Mouse (Mus musculus) neural tube, embryonic 11.5 days (tissue): ENCODE results near the gene Hrk. TPM values are rescaled to one million over a fixed set of nuclear protein-coding genes. Genes with fewer than 3 reads are reported as not detected.

Source experiments
- ATAC-seq: fragments of 200-750 bp; cut with Nextera tagmentation; 2 replicates; pipeline ENCODE4 v1.8.0; 2017; ENCODE audit warnings: moderate number of reproducible peaks, mild to moderate bottlenecking, moderate TSS enrichment, moderate library complexity; ENCODE audit not compliant: insufficient read depth, low FRiP score, low TSS enrichment
- DNase-seq: peaks from one replicate; pipeline ENCODE4 v3.0.0-alpha.2; 2015; ENCODE audit warnings: low spot score
- H3K27ac ChIP-seq: fragments of 300-500 bp; sonication (generic); 2 replicates; pipeline ENCODE4 v1.5.1; 2014; ENCODE audit warnings: low read depth, mild to moderate bottlenecking, low read length
- H3K27me3 ChIP-seq: fragments of 300-500 bp; sonication (generic); 2 replicates; pipeline ENCODE4 v1.6.1; 2014; ENCODE audit warnings: mild to moderate bottlenecking, low read length, mixed read lengths; ENCODE audit not compliant: control insufficient read depth, insufficient read depth
- H3K36me3 ChIP-seq: fragments of 300-500 bp; sonication (generic); 2 replicates; pipeline ENCODE4 v1.6.1; 2014; ENCODE audit warnings: mild to moderate bottlenecking, low read length, moderate library complexity, mixed read lengths; ENCODE audit not compliant: control insufficient read depth, insufficient read depth
- H3K4me1 ChIP-seq: fragments of 300-500 bp; sonication (generic); 2 replicates; pipeline ENCODE4 v1.6.1; 2014; ENCODE audit warnings: low read length, mixed read lengths; ENCODE audit not compliant: control insufficient read depth, insufficient read depth
- H3K4me2 ChIP-seq: fragments of 300-500 bp; sonication (generic); 2 replicates; pipeline ENCODE4 v1.6.1; 2014; ENCODE audit warnings: low read depth, mild to moderate bottlenecking, moderate library complexity
- H3K4me3 ChIP-seq: fragments of 300-500 bp; sonication (generic); 2 replicates; pipeline ENCODE4 v1.5.1; 2014; ENCODE audit warnings: low read depth, low read length
- H3K9ac ChIP-seq: fragments of 300-500 bp; sonication (generic); 2 replicates; pipeline ENCODE4 v1.6.1; 2014; ENCODE audit warnings: mild to moderate bottlenecking, low read length
- H3K9me3 ChIP-seq: fragments of 300-500 bp; sonication (generic); 2 replicates; pipeline ENCODE4 v1.6.1; 2016; ENCODE audit warnings: low read length; ENCODE audit not compliant: control insufficient read depth
- WGBS: fragments of 180-500 bp; shearing (Covaris S2); extraction: QIAGEN DNeasy Blood & Tissue Kit; methylation state at CpG from one replicate; pipeline ENCODE4 v1.1.7; 2014; 5-methylcytosine and 5-hydroxymethylcytosine counted together
- polyA plus RNA-seq: library from polyadenylated mRNA; unstranded; fragments of >200 nt; fragmentation: Nextera tagmentation; extraction: Ambion mirVana; gene quantifications from 2 replicates; pipeline ENCODE4 v1.2.1, GENCODE M21; 2014

Gene Hrk
- polyA plus RNA-seq, 1 experiment from 2014 or later: 1.0 TPM

- Histone ChIP-seq H3K4me2 (peak overlapping the region; percentile 38), H3K36me3 (no peaks in the 10 kb centered on the region), H3K27ac (no peak overlapping the region), H3K9ac (no peak overlapping the region; the same call in 1 of the 2 replicates), H3K27me3 (no peaks in the 10 kb centered on the region), H3K4me1 (peaks cover 11% of the 10 kb centered on the region; the same call in 1 of the 2 replicates), H3K4me3 (peak overlapping the region; percentile 20), H3K9me3 (no peaks in the 10 kb centered on the region)
- 32% methylated on average over 5 of the region's 5 CpGs for WGBS
- DNase-seq (no peak), ATAC-seq (no peak)
These were observed 49.6 kb downstream of the Hrk start for GRCm38 (mm10) chr5:118214012-118214411.

- Histone ChIP-seq H3K4me2 (peak overlapping the region; percentile 38), H3K36me3 (no peaks in the 10 kb centered on the region), H3K27ac (no peak overlapping the region), H3K27me3 (no peaks in the 10 kb centered on the region), H3K4me1 (peaks cover 11% of the 10 kb centered on the region; the same call in 1 of the 2 replicates), H3K9ac (peak overlapping the region; percentile 37), H3K9me3 (no peaks in the 10 kb centered on the region), H3K4me3 (peak overlapping the region; percentile 20)
- DNase-seq: peak; percentile 77
- WGBS: 9% methylated on average over 24 of the region's 24 CpGs
- ATAC-seq: peak; percentile 81; the same call in 1 of the 2 replicates
These were observed 50.1 kb downstream of the Hrk start for GRCm38 (mm10) chr5:118214418-118215154.

GRCm38 (mm10) chr5:118217410-118217809 is 53.0 kb downstream of the Hrk start:
- Histone ChIP-seq H3K4me1 (peaks cover 11% of the 10 kb centered on the region; the same call in 1 of the 2 replicates), H3K4me3 (no peak overlapping the region), H3K27ac (no peak overlapping the region), H3K36me3 (no peaks in the 10 kb centered on the region), H3K27me3 (no peaks in the 10 kb centered on the region), H3K9me3 (no peaks in the 10 kb centered on the region), H3K9ac (no peak overlapping the region), H3K4me2 (no peak overlapping the region)
- ATAC-seq (no peak), DNase-seq (no peak)
- 65% methylated on average over 6 of the region's 6 CpGs for WGBS

GRCm38 (mm10) chr5:118223142-118223757 is 58.8 kb downstream of the Hrk start:
- no peak for ATAC-seq
- Histone ChIP-seq H3K4me1 (no peaks in the 10 kb centered on the region), H3K9me3 (no peaks in the 10 kb centered on the region), H3K9ac (no peak overlapping the region), H3K27ac (no peak overlapping the region), H3K36me3 (no peaks in the 10 kb centered on the region; the same call in 1 of the 2 replicates), H3K4me2 (no peak overlapping the region), H3K27me3 (no peaks in the 10 kb centered on the region), H3K4me3 (no peak overlapping the region)
- peak; percentile 47 for DNase-seq
- WGBS: 56% methylated on average over 9 of the region's 9 CpGs

- no peak overlapping the region for H3K4me2 ChIP-seq
- H3K4me1 ChIP-seq: no peaks in the 10 kb centered on the region
- H3K4me3 ChIP-seq: no peak overlapping the region
- no peaks in the 10 kb centered on the region for H3K9me3 ChIP-seq
- H3K27ac ChIP-seq: no peak overlapping the region
- WGBS: 89% methylated on average over 13 of the region's 13 CpGs
- H3K36me3 ChIP-seq: peaks cover 2% of the 10 kb centered on the region; the same call in 1 of the 2 replicates
- DNase-seq: no peak
- H3K27me3 ChIP-seq: no peaks in the 10 kb centered on the region
- no peak for ATAC-seq
- no peak overlapping the region for H3K9ac ChIP-seq
These were observed 65.7 kb downstream of the Hrk start for GRCm38 (mm10) chr5:118230071-118230611.

- Histone ChIP-seq H3K4me1 (no peaks in the 10 kb centered on the region), H3K4me2 (no peak overlapping the region), H3K9ac (no peak overlapping the region), H3K27me3 (no peaks in the 10 kb centered on the region), H3K4me3 (no peak overlapping the region), H3K36me3 (peaks cover 4% of the 10 kb centered on the region; the same call in 1 of the 2 replicates), H3K9me3 (no peaks in the 10 kb centered on the region), H3K27ac (no peak overlapping the region)
- no peak for DNase-seq
- WGBS: 76% methylated on average over 12 of the region's 12 CpGs
- ATAC-seq: no peak
These were observed 72.4 kb downstream of the Hrk start for GRCm38 (mm10) chr5:118236891-118237290.

Other genes with a start within 250 kb of the Hrk start
- 102 and 107 TPM in 2 replicates for gene Fbxo21, start 187.9 kb upstream of the Hrk start, polyA plus RNA-seq
- gene Tesc, start 136.9 kb upstream of the Hrk start, polyA plus RNA-seq: 0.46 and 0.76 TPM in 2 replicates
- gene Fbxw8, start 9.2 kb upstream of the Hrk start, polyA plus RNA-seq: 26.9 and 28.4 TPM in 2 replicates
- 4.3 and 7.4 TPM in 2 replicates for gene Rnft2, start 80.5 kb downstream of the Hrk start, polyA plus RNA-seq
- 12.8 and 14.8 TPM in 2 replicates for gene 2410131K14Rik, start 80.6 kb downstream of the Hrk start, polyA plus RNA-seq